Mouse (Mus musculus): ENCODE data around the gene Wdr46. TPM values are rescaled to one million over a fixed set of nuclear protein-coding genes. Genes with fewer than 3 reads are reported as not detected.
"Not testable (repeated sequence)": the region's sequence is repeated elsewhere in the genome, so short reads cannot be mapped to it uniquely, and the experiment has no call there.

Gene Wdr46
- polyA plus RNA-seq, 1 experiment from 2014 or later, result 56.1 TPM

- H3K27ac ChIP-seq, result no peak overlapping the region
Measured at GRCm38 (mm10) chr17:33965846-33966550, 25.5 kb downstream of the Wdr46 start.

GRCm38 (mm10) chr17:33968489-33968888, 28.0 kb downstream of the Wdr46 start:
- no peaks in the 10 kb centered on the region for H3K27me3 ChIP-seq (ENCODE audit: poor library complexity, severe bottlenecking)
- 5% methylated on average over 9 of the region's 9 CpGs for WGBS
- H3K4me3 ChIP-seq, result peak overlapping the region; percentile 12; the same call in 1 of the 2 replicates
- 0 out of 2 replicates have a peak, but pooled peaks cover 3% of the 10 kb centered on the region for H3K4me1 ChIP-seq
- no peaks in the 10 kb centered on the region for H3K9me3 ChIP-seq
- no peak overlapping the region for H3K27ac ChIP-seq
- H3K36me3 ChIP-seq (replicated peaks), result peaks cover 31% of the 10 kb centered on the region
- peak; percentile 83 for DNase-seq (ENCODE audit: extremely low spot score, low spot score)

More at GRCm38 (mm10) chr17:33965846-33966550, 25.5 kb downstream of the Wdr46 start:
- no peak for DNase-seq (ENCODE audit: extremely low spot score, low spot score)
- Histone ChIP-seq H3K27me3 (ENCODE audit: poor library complexity, severe bottlenecking) (no peaks in the 10 kb centered on the region), H3K9me3 (no peaks in the 10 kb centered on the region), H3K4me1 (0 out of 2 replicates have a peak, but pooled peaks cover 3% of the 10 kb centered on the region), H3K36me3 (replicated peaks) (peaks cover 56% of the 10 kb centered on the region), H3K4me3 (peak overlapping the region; percentile 8; the same call in 1 of the 2 replicates)
- WGBS, result 89% methylated on average over 16 of the region's 16 CpGs

GRCm38 (mm10) chr17:33968927-33969326, 28.5 kb downstream of the Wdr46 start:
- DNase-seq (ENCODE audit: extremely low spot score, low spot score), result no peak
- Histone ChIP-seq H3K27me3 (ENCODE audit: poor library complexity, severe bottlenecking) (no peaks in the 10 kb centered on the region), H3K36me3 (replicated peaks) (peaks cover 27% of the 10 kb centered on the region), H3K27ac (no peak overlapping the region), H3K4me1 (0 out of 2 replicates have a peak, but pooled peaks cover 3% of the 10 kb centered on the region), H3K4me3 (peak overlapping the region; percentile 12; the same call in 1 of the 2 replicates), H3K9me3 (no peaks in the 10 kb centered on the region)
- WGBS, result 28% methylated on average over 5 of the region's 5 CpGs

- 0 out of 2 replicates have a peak, but pooled peaks cover 3% of the 10 kb centered on the region for H3K4me1 ChIP-seq
- no peak overlapping the region for H3K27ac ChIP-seq
- DNase-seq (ENCODE audit: extremely low spot score, low spot score), result no peak
- H3K9me3 ChIP-seq, result no peaks in the 10 kb centered on the region
- no peak overlapping the region for H3K4me3 ChIP-seq
- H3K27me3 ChIP-seq (ENCODE audit: poor library complexity, severe bottlenecking), result no peaks in the 10 kb centered on the region
- peaks cover 23% of the 10 kb centered on the region for H3K36me3 ChIP-seq (replicated peaks)
- WGBS, result 76% methylated on average over 4 of the region's 4 CpGs
Measured at GRCm38 (mm10) chr17:33969394-33969793, 28.9 kb downstream of the Wdr46 start.

GRCm38 (mm10) chr17:33972691-33973090, 32.2 kb downstream of the Wdr46 start:
- 9% methylated on average over 1 of the region's 1 CpGs for WGBS
- no peaks in the 10 kb centered on the region for H3K9me3 ChIP-seq

GRCm38 (mm10) chr17:33973572-33973971, 33.1 kb downstream of the Wdr46 start:
- Histone ChIP-seq H3K4me1 (peaks cover 13% of the 10 kb centered on the region), H3K36me3 (replicated peaks) (no peaks in the 10 kb centered on the region), H3K9me3 (no peaks in the 10 kb centered on the region), H3K27me3 (ENCODE audit: poor library complexity, severe bottlenecking) (peaks cover 28% of the 10 kb centered on the region), H3K27ac (no peak overlapping the region), H3K4me3 (no peak overlapping the region)
- no peak for DNase-seq (ENCODE audit: extremely low spot score, low spot score)
- WGBS, result 58% methylated on average over 3 of the region's 3 CpGs

More at GRCm38 (mm10) chr17:33972691-33973090, 32.2 kb downstream of the Wdr46 start:
- Histone ChIP-seq H3K4me3 (no peak overlapping the region), H3K4me1 (peaks cover 5% of the 10 kb centered on the region), H3K36me3 (replicated peaks) (no peaks in the 10 kb centered on the region), H3K27ac (no peak overlapping the region), H3K27me3 (ENCODE audit: poor library complexity, severe bottlenecking) (peaks cover 19% of the 10 kb centered on the region)
- no peak for DNase-seq (ENCODE audit: extremely low spot score, low spot score)

GRCm38 (mm10) chr17:33977861-33978557, 37.5 kb downstream of the Wdr46 start:
- H3K4me3 ChIP-seq, result peak overlapping the region; percentile 53
- H3K27ac ChIP-seq, result peak overlapping the region; percentile 48; the same call in 1 of the 2 replicates

GRCm38 (mm10) chr17:33978631-33979031, 38.2 kb downstream of the Wdr46 start:
- peak; percentile 55 for DNase-seq (ENCODE audit: extremely low spot score, low spot score)
- WGBS, result 1% methylated on average over 17 of the region's 17 CpGs
- H3K27me3 ChIP-seq (ENCODE audit: poor library complexity, severe bottlenecking), result peaks cover 52% of the 10 kb centered on the region
- no peaks in the 10 kb centered on the region for H3K36me3 ChIP-seq (replicated peaks)
- H3K27ac ChIP-seq, result peak overlapping the region; percentile 48; the same call in 1 of the 2 replicates
- peaks cover 35% of the 10 kb centered on the region for H3K4me1 ChIP-seq
- H3K9me3 ChIP-seq, result no peaks in the 10 kb centered on the region
- peak overlapping the region; percentile 53 for H3K4me3 ChIP-seq

More at GRCm38 (mm10) chr17:33977861-33978557, 37.5 kb downstream of the Wdr46 start:
- DNase-seq (ENCODE audit: extremely low spot score, low spot score), result no peak
- H3K27me3 ChIP-seq (ENCODE audit: poor library complexity, severe bottlenecking), result peaks cover 52% of the 10 kb centered on the region
- whole genome bisulfite sequencing, result 2% methylated on average over 57 of the region's 57 CpGs
- H3K4me1 ChIP-seq, result peaks cover 35% of the 10 kb centered on the region
- H3K9me3 ChIP-seq, result no peaks in the 10 kb centered on the region
- no peaks in the 10 kb centered on the region for H3K36me3 ChIP-seq (replicated peaks)

- WGBS, result 83% methylated on average over 6 of the region's 6 CpGs
- peaks cover 52% of the 10 kb centered on the region for H3K27me3 ChIP-seq (ENCODE audit: poor library complexity, severe bottlenecking)
- H3K27ac ChIP-seq, result no peak overlapping the region
- no peaks in the 10 kb centered on the region for H3K36me3 ChIP-seq (replicated peaks)
- no peak for DNase-seq (ENCODE audit: extremely low spot score, low spot score)
- peaks cover 35% of the 10 kb centered on the region for H3K4me1 ChIP-seq
- H3K9me3 ChIP-seq, result no peaks in the 10 kb centered on the region
- H3K4me3 ChIP-seq, result no peak overlapping the region
Measured at GRCm38 (mm10) chr17:33979512-33980050, 39.1 kb downstream of the Wdr46 start.

- Histone ChIP-seq H3K27me3 (ENCODE audit: poor library complexity, severe bottlenecking) (peaks cover 52% of the 10 kb centered on the region), H3K4me3 (peak overlapping the region; percentile 65; the same call in 1 of the 2 replicates), H3K4me1 (peaks cover 35% of the 10 kb centered on the region), H3K9me3 (no peaks in the 10 kb centered on the region), H3K36me3 (replicated peaks) (no peaks in the 10 kb centered on the region), H3K27ac (peak overlapping the region; percentile 89)
- WGBS, result 82% methylated on average over 19 of the region's 19 CpGs
- DNase-seq (ENCODE audit: extremely low spot score, low spot score), result no peak
Measured at GRCm38 (mm10) chr17:33980181-33981035, 39.9 kb downstream of the Wdr46 start.

GRCm38 (mm10) chr17:33981192-33981909, 40.9 kb downstream of the Wdr46 start:
- H3K27me3 ChIP-seq (ENCODE audit: poor library complexity, severe bottlenecking), result peaks cover 46% of the 10 kb centered on the region
- peak; percentile 91 for DNase-seq (ENCODE audit: extremely low spot score, low spot score)
- not testable (repeated sequence) for H3K36me3 ChIP-seq (replicated peaks); H3K9me3 ChIP-seq
- peaks cover 35% of the 10 kb centered on the region for H3K4me1 ChIP-seq
- peak overlapping the region; percentile 65 for H3K4me3 ChIP-seq
- 2% methylated on average over 27 of the region's 27 CpGs for WGBS
- H3K27ac ChIP-seq, result peak overlapping the region; percentile 89
